Mouse (Mus musculus) liver, embryonic 13.5 days (tissue): ENCODE results near the gene Coq6. TPM values are rescaled to one million over a fixed set of nuclear protein-coding genes. Genes with fewer than 3 reads are reported as not detected.

Experiments used
- ATAC-seq: fragments of 200-750 bp; cut with Nextera tagmentation; 2 replicates; pipeline ENCODE4 v1.8.0; 2017; ENCODE audit warnings: low read depth, mild to moderate bottlenecking, moderate number of reproducible peaks, moderate library complexity
- DNase-seq: peaks from one replicate; pipeline ENCODE4 v3.0.0; 2022
- H3K27ac ChIP-seq: fragments of 300-500 bp; sonication (generic); 2 replicates; pipeline ENCODE4 v1.5.1; 2015; ENCODE audit warnings: moderate library complexity, mild to moderate bottlenecking, inconsistent platforms
- H3K27me3 ChIP-seq: fragments of 300-500 bp; sonication (generic); 2 replicates; pipeline ENCODE4 v1.6.1; 2015; ENCODE audit warnings: mild to moderate bottlenecking, inconsistent platforms
- H3K36me3 ChIP-seq: fragments of 300-500 bp; sonication (generic); 2 replicates; pipeline ENCODE4 v1.6.1; 2015; ENCODE audit warnings: mild to moderate bottlenecking, inconsistent platforms
- H3K4me1 ChIP-seq: fragments of 300-500 bp; sonication (generic); replicated peaks from 2 replicates; pipeline ENCODE4 v1.6.1; 2015; ENCODE audit warnings: inconsistent platforms
- H3K4me2 ChIP-seq: fragments of 300-500 bp; sonication (generic); 2 replicates; pipeline ENCODE4 v1.6.1; 2015; ENCODE audit warnings: inconsistent platforms, mild to moderate bottlenecking, moderate library complexity
- H3K4me3 ChIP-seq: fragments of 300-500 bp; sonication (generic); replicated peaks from 2 replicates; pipeline ENCODE4 v1.5.1; 2015; ENCODE audit warnings: mild to moderate bottlenecking, inconsistent platforms
- H3K9ac ChIP-seq: fragments of 300-500 bp; sonication (generic); 2 replicates; pipeline ENCODE4 v1.6.1; 2015; ENCODE audit warnings: mild to moderate bottlenecking, inconsistent platforms
- H3K9me3 ChIP-seq: fragments of 300-500 bp; sonication (generic); replicated peaks from 2 replicates; pipeline ENCODE4 v1.6.1; 2016; ENCODE audit warnings: inconsistent platforms
- WGBS: fragments of 180-500 bp; shearing (Covaris S2); methylation state at CpG from one replicate; pipeline ENCODE4 v1.1.7; 2015; ENCODE audit not compliant: insufficient replicate concordance; 5-methylcytosine and 5-hydroxymethylcytosine counted together
- polyA plus RNA-seq: library from polyadenylated mRNA; unstranded; fragments of >200 nt; fragmentation: Nextera tagmentation; extraction: Ambion mirVana; gene quantifications from 2 replicates; pipeline ENCODE4 v1.2.1, GENCODE M21; 2015

Coq6 gene
- polyA plus RNA-seq, 1 experiment from 2014 or later, result 29.6 TPM

DNA sequence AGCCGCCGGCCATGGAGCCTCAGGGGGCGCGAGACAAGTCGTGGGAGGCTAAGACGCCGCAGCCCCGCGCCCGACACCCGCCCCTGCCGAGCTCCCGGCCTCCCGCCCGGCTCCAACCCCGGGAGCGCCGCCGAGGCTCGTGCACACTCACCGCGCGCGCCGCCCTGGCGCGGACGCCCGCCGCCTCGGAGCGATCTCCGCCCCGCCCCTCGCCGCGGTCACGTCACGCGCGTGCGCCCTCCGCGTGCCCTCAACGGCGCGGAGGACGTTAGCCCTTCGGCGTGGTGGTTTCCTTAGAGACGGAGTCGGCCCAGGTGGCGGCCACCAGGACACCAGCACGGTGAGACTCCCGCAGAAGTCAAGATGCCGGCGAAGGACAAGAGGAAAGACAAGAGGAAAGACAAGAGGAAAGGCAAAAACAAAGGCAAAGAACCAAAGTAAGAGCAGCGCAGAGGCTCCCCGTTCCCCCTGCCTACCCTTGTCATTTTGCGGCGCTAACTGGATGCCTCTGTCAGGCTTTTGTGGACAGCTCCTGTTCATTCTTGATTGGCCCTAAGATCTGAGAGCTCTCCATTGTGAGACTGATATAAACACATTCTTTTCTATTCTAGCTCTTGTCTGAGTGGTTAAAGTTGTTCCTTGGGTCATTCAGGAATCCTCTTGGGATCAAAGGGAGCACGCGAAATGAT, 47.5 kb downstream of the Coq6 start, which contains the start of the genes Entpd5 and Bbof1:
Entpd5 (minus strand) TSS at position 211 of the 689 bp plus-strand sequence.
Bbof1 (plus strand) TSS at position 253 of the 689 bp plus-strand sequence.
- peak within 1 kb of the TSS; percentile 75 for H3K27ac ChIP-seq
- H3K4me2 ChIP-seq, result peak within 1 kb of the TSS; percentile 98
- 2% methylated on average over 59 of the region's 63 CpGs for WGBS
- peak within 1 kb of the TSS; percentile 87 for H3K9ac ChIP-seq
- no peaks in the 10 kb centered on the region for H3K9me3 ChIP-seq
- ATAC-seq, result peak; percentile 93
- no peaks in the 10 kb centered on the region for H3K36me3 ChIP-seq
- peak; percentile 77 for DNase-seq
- H3K4me3 ChIP-seq, result peak within 1 kb of the TSS; percentile 83
- H3K27me3 ChIP-seq, result 0 out of 2 replicates have a peak, but pooled peaks cover 4% of the 10 kb centered on the region
- H3K4me1 ChIP-seq, result peaks cover 17% of the 10 kb centered on the region

DNA sequence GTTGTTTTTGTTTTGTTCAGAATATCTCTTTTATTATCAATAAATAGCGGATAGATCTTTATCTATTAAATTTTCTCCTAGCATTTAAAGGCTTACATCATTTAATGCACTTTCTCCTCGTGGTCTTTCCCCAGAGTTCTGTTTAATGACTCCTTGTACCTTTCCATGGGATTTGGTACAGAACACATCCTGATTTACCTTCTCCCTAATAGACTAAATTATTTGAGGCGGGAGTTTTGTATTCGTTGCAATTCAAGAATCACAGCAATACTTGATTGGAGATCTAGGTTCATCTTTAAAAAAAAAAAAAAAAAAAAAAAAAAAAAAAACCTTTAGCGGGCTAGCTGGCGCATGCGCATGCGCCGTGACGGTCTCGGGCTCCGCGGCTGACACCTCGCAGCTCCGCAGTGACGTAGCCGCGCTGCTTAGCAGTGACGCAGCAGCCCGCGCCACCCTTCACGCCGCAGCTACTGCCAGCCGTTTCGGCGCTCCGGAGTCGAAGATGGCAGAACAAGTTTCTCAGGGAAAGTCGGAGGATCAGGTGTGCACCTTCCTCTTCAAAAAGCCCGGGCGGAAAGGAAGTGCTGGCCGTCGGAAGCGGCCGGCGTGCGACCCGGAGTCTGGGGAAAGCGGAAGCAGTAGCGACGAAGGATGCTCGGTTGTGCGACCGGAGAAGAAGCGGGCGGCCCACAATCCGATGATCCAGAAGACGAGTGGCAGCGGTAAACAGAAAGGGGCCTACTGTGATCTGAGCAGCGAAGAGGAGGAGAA, 55.6 kb downstream of the Coq6 start, which contains the start of gene Rnf113a2:
Rnf113a2 (plus strand) TSS at position 363 of the 771 bp plus-strand sequence.
- no peaks in the 10 kb centered on the region for H3K9me3 ChIP-seq
- H3K36me3 ChIP-seq, result no peaks in the 10 kb centered on the region; the same call in 1 of the 2 replicates
- H3K4me2 ChIP-seq, result peak within 1 kb of the TSS; percentile 91
- H3K27ac ChIP-seq, result peak within 1 kb of the TSS; percentile 93
- DNase-seq (peak; percentile 82), ATAC-seq (peak; percentile 96)
- H3K9ac ChIP-seq, result peak within 1 kb of the TSS; percentile 83
- whole genome bisulfite sequencing, result 2% methylated on average over 50 of the region's 50 CpGs
- H3K27me3 ChIP-seq, result no peaks in the 10 kb centered on the region
- peaks cover 13% of the 10 kb centered on the region for H3K4me1 ChIP-seq
- peak within 1 kb of the TSS; percentile 72 for H3K4me3 ChIP-seq

DNA sequence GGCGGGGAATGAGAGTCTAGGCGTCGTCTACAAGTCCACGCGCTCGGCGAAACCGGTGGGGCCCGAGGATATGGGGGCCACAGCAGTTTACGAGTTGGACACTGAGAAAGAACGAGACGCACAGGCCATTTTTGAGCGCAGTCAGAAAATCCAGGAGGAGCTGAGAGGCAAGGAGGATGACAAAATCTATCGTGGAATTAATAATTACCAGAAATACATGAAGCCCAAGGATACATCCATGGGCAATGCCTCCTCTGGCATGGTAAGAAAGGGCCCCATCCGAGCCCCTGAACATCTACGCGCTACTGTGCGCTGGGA, 56.1 kb downstream of the Coq6 start:
- ATAC-seq (no peak), DNase-seq (no peak)
- Histone ChIP-seq H3K27ac (peak overlapping the region; percentile 93), H3K4me2 (peak overlapping the region; percentile 91), H3K36me3 (no peaks in the 10 kb centered on the region; the same call in 1 of the 2 replicates), H3K9ac (peak overlapping the region; percentile 83), H3K4me3 (peak overlapping the region; percentile 72), H3K27me3 (no peaks in the 10 kb centered on the region), H3K9me3 (no peaks in the 10 kb centered on the region), H3K4me1 (peaks cover 13% of the 10 kb centered on the region)
- WGBS, result 37% methylated on average over 18 of the region's 18 CpGs

Other genes with a start within 250 kb of the Coq6 start
- 0.23 and 0.27 TPM in 2 replicates for gene Dnal1, start 247.3 kb upstream of the Coq6 start, polyA plus RNA-seq
- 0.14 TPM in 1 of 2 replicates, not detected in the other for gene Pnma1, start 213.2 kb upstream of the Coq6 start, polyA plus RNA-seq
- 3.7 and 4.4 TPM in 2 replicates for gene Elmsan1, start 142.8 kb upstream of the Coq6 start, polyA plus RNA-seq
- 29.3 and 36.5 TPM in 2 replicates for gene Ptgr2, start 76.4 kb upstream of the Coq6 start, polyA plus RNA-seq
- 44.5 and 49.1 TPM in 2 replicates for gene Zfp410, start 44.8 kb upstream of the Coq6 start, polyA plus RNA-seq
- 1.4 and 1.5 TPM in 2 replicates for gene Fam161b, start 176 bp downstream of the Coq6 start, polyA plus RNA-seq
- gene Entpd5, start 47.4 kb downstream of the Coq6 start, polyA plus RNA-seq, result 11.5 and 14.1 TPM in 2 replicates
- gene Bbof1, start 47.4 kb downstream of the Coq6 start, polyA plus RNA-seq, result 0.24 and 0.75 TPM in 2 replicates
- gene Rnf113a2, start 55.5 kb downstream of the Coq6 start, polyA plus RNA-seq, result 15.8 and 20.2 TPM in 2 replicates
- gene Aldh6a1, start 89.3 kb downstream of the Coq6 start, polyA plus RNA-seq, result 17.0 and 23.4 TPM in 2 replicates
- gene Lin52, start 89.8 kb downstream of the Coq6 start, polyA plus RNA-seq, result 12.7 and 14.4 TPM in 2 replicates
- gene Vsx2, start 208.1 kb downstream of the Coq6 start, polyA plus RNA-seq, result not detected in 2 replicates